Mouse (Mus musculus) ES-E14 (cell line): ENCODE results near the gene Cmklr1. TPM values are rescaled to one million over a fixed set of nuclear protein-coding genes. Genes with fewer than 3 reads are reported as not detected.

Experiments used
- DNase-seq: peaks from one replicate; pipeline ENCODE4 v3.0.0-alpha.2; 2013; ENCODE audit warnings: low read depth, low spot score
- H3K27ac ChIP-seq: 2 replicates; pipeline ENCODE4 v1.5.1; 2012; ENCODE audit warnings: low read depth, mild to moderate bottlenecking, low read length, moderate library complexity, mixed read lengths; ENCODE audit not compliant: poor library complexity, insufficient read depth, severe bottlenecking
- H3K36me3 ChIP-seq: 2 replicates; pipeline ENCODE4 v1.6.1; 2012; ENCODE audit warnings: mild to moderate bottlenecking, low read length, moderate library complexity, mixed read lengths; ENCODE audit not compliant: control insufficient read depth, poor library complexity, insufficient read depth, severe bottlenecking
- H3K4me1 ChIP-seq, 2 experiments: fragments of 150-350 bp in 1 of 2; sonication (generic) in 1 of 2; 2 replicates each; pipeline ENCODE4 v1.6.1; 2012; ENCODE audit warnings: low read length in 2 of 2, mild to moderate bottlenecking in 1 of 2, mixed read lengths in 1 of 2; ENCODE audit not compliant: control insufficient read depth in 2 of 2, insufficient read depth in 2 of 2, poor library complexity in 1 of 2
- H3K4me3 ChIP-seq, 2 experiments: fragments of 150-350 bp in 1 of 2; sonication (generic) in 1 of 2; 2 replicates each; pipeline ENCODE4 v1.5.1; 2012; ENCODE audit warnings: low read length in 2 of 2, low read depth in 1 of 2, mild to moderate bottlenecking in 1 of 2, mixed read lengths in 1 of 2; ENCODE audit not compliant: insufficient read depth in 1 of 2, poor library complexity in 1 of 2, severe bottlenecking in 1 of 2
- H3K9ac ChIP-seq: 2 replicates; pipeline ENCODE4 v1.6.1; 2012; ENCODE audit warnings: low read depth, mild to moderate bottlenecking, low read length, mixed read lengths; ENCODE audit not compliant: poor library complexity, insufficient read depth, severe bottlenecking
- H3K9me3 ChIP-seq: fragments of 150-350 bp; sonication (generic); 2 replicates; pipeline ENCODE4 v1.6.1; 2012; ENCODE audit warnings: low read depth, mild to moderate bottlenecking, low read length; ENCODE audit not compliant: control insufficient read depth, insufficient read depth
- CHD2 ChIP-seq: IDR thresholded peaks from 2 replicates; pipeline ENCODE4 v1.6.1; 2014; ENCODE audit warnings: mild to moderate bottlenecking, low read depth, low read length, inconsistent platforms
- HCFC1 ChIP-seq: IDR thresholded peaks from 2 replicates; pipeline ENCODE4 v1.6.1; 2012; ENCODE audit warnings: low read length, inconsistent platforms, borderline replicate concordance; ENCODE audit not compliant: insufficient read depth
- MAFK ChIP-seq: IDR thresholded peaks from 2 replicates; pipeline ENCODE4 v1.6.1; 2014; ENCODE audit warnings: mild to moderate bottlenecking, low read depth, low read length, inconsistent platforms; ENCODE audit not compliant: insufficient read depth
- ZC3H11A ChIP-seq: IDR thresholded peaks from 2 replicates; pipeline ENCODE4 v1.6.1; 2012; ENCODE audit warnings: low read depth, mild to moderate bottlenecking, inconsistent platforms, low read length, borderline replicate concordance
- ZNF384 ChIP-seq: IDR thresholded peaks from 2 replicates; pipeline ENCODE4 v1.6.1; 2012; ENCODE audit warnings: low read depth, low read length, inconsistent platforms
- in situ Hi-C, 2 experiments: fragments of 600-800 bp; cut with MboI; formaldehyde crosslinking; loops; one replicate each; pipeline ENCODE4 v1.15.1; 2025; ENCODE audit warnings: low sequenced_read_pairs in 2 of 2, inconsistent platforms in 1 of 2; ENCODE audit not compliant: unreplicated experiment in 2 of 2
- total RNA-seq: library from RNA; depleted of rRNA; stranded (reverse); fragments of 300-350 nt; gene quantifications from 2 replicates; pipeline ENCODE4 v1.2.3, GENCODE M21; 2012

Cmklr1 gene
- total RNA-seq, 1 experiment: 10.4 TPM

DNA sequence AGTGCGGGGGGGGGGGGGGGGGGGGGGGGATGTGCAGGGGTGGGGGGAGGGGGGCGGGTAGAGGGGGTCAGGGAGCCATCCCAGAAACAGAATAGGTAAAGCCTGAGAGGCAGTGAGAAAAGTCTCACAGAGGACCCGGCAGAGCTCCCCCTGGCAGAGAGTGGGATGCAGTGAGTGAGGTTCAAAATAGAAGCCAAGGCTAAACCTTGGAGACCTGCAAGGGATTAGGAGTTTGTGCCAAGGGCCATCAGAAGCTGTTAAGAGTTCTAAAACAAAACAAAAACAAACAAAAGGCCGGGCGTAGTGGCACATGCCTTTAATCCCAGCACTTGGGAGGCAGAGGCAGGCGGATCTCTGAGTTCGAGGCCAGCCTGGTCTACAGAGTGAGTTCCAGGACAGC, 27.3 kb upstream of the Cmklr1 start:
- TF ChIP-seq CHD2 (no peak), ZNF384 (no peak), ZC3H11A (no peak), MAFK (no peak), HCFC1 (no peak)
- H3K27ac ChIP-seq: no peak overlapping the region
- no peaks in the 10 kb centered on the region for H3K9me3 ChIP-seq

GRCm38 (mm10) chr5:113674851-113675250, 24.6 kb upstream of the Cmklr1 start:
- H3K9ac ChIP-seq: no peak overlapping the region
- H3K36me3 ChIP-seq: no peaks in the 10 kb centered on the region
- H3K4me3 ChIP-seq: no peak overlapping the region
- peaks cover 3 to 11% of the 10 kb centered on the region in 2 experiments for H3K4me1 ChIP-seq
- H3K27ac ChIP-seq: no peak overlapping the region
- TF ChIP-seq CHD2: no peak
- DNase-seq: no peak
- in situ Hi-C loops: no loop called here
- no peaks in the 10 kb centered on the region for H3K9me3 ChIP-seq

More for the DNA sequence above, 27.3 kb upstream of the Cmklr1 start:
- Histone ChIP-seq H3K9ac (no peak overlapping the region), H3K36me3 (no peaks in the 10 kb centered on the region), H3K4me1 (peaks cover 5 to 15% of the 10 kb centered on the region in 2 experiments), H3K4me3 (no peak overlapping the region)
- in situ Hi-C loops: no loop called here
- no peak for DNase-seq

GRCm38 (mm10) chr5:113672456-113672855, 22.2 kb upstream of the Cmklr1 start:
- no peak overlapping the region for H3K4me3 ChIP-seq
- peaks cover 3 to 6% of the 10 kb centered on the region in 2 experiments for H3K4me1 ChIP-seq
- in situ Hi-C loops: no loop called here
- no peak overlapping the region for H3K27ac ChIP-seq
- no peaks in the 10 kb centered on the region for H3K36me3 ChIP-seq
- H3K9ac ChIP-seq: no peak overlapping the region
- TF ChIP-seq ZNF384 (no peak), HCFC1 (no peak), MAFK (no peak), ZC3H11A (no peak), CHD2 (no peak)
- no peaks in the 10 kb centered on the region for H3K9me3 ChIP-seq
- no peak for DNase-seq

DNA sequence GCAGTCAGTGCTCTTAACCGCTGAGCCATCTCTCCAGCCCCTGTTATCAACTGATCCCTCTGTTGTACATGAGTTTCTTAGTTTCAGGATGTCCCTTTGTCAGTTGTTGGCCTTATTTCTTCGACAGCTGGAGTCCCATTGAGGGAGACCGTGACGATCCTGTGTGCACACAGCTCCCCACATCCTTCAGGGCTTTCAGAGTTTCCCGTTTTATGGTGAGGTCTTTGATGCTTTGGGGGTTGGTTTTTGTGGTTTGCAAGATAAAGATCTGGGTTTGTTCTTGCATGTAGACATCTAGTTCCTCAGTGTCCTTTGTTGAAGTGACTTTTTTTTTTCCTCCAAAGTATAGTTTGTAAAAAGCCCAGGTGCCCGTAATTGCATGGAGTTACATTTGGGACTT, 20.4 kb upstream of the Cmklr1 start:
- no peak for DNase-seq
- in situ Hi-C loops: no loop called here
- Histone ChIP-seq H3K4me3 (no peak overlapping the region), H3K9ac (no peak overlapping the region), H3K36me3 (no peaks in the 10 kb centered on the region), H3K9me3 (no peaks in the 10 kb centered on the region), H3K27ac (no peak overlapping the region), H3K4me1 (peaks cover 3 to 6% of the 10 kb centered on the region in 2 experiments)
- TF ChIP-seq ZNF384 (no peak), HCFC1 (no peak), ZC3H11A (no peak)

DNA sequence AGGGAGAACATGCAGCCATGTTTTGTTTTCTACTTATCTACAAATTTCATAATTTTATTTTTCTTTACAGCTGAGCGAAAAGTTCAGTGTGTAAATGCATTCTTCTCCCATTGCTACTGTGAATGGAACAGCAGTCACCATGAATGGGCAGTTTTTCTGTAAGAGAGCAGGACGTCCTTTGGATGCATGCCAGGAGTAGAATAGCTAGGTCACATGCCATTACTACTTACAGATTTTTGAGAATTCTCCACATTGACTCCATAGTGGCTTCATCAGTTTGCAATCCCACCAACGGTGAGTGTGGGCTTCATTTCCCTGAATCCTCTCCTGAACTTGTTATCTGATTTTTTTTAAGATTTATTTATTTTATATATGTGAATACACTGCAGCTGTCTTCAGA, 19.9 kb upstream of the Cmklr1 start:
- TF ChIP-seq CHD2 (no peak), ZNF384 (no peak), MAFK (no peak), ZC3H11A (no peak), HCFC1 (no peak)
- no peak for DNase-seq
- in situ Hi-C loops: no loop called here
- Histone ChIP-seq H3K9ac (no peak overlapping the region), H3K36me3 (no peaks in the 10 kb centered on the region), H3K9me3 (no peaks in the 10 kb centered on the region), H3K27ac (no peak overlapping the region), H3K4me1 (peaks cover 1 to 6% of the 10 kb centered on the region in 2 experiments), H3K4me3 (no peak overlapping the region)
